Mouse (Mus musculus) ES-Bruce4 (cell line): Measurements from ENCODE around the gene Unc5c. TPM values are rescaled to one million over a fixed set of nuclear protein-coding genes. Genes with fewer than 3 reads are reported as not detected.

Source experiments
- H3K27ac ChIP-seq: 2 replicates; pipeline ENCODE4 v1.5.1; 2012; ENCODE audit warnings: low read length, inconsistent platforms; ENCODE audit not compliant: insufficient read depth
- H3K27me3 ChIP-seq: 2 replicates; pipeline ENCODE4 v1.6.1; 2012; ENCODE audit warnings: mild to moderate bottlenecking, low read length, inconsistent platforms; ENCODE audit not compliant: control insufficient read depth, poor library complexity, insufficient read depth, severe bottlenecking
- H3K36me3 ChIP-seq: 2 replicates; pipeline ENCODE4 v1.6.1; 2012; ENCODE audit warnings: inconsistent platforms, mild to moderate bottlenecking, low read length, moderate library complexity; ENCODE audit not compliant: control insufficient read depth, poor library complexity, insufficient read depth, severe bottlenecking
- H3K4me1 ChIP-seq: one replicate; pipeline ENCODE4 v1.8.1; 2011; ENCODE audit warnings: low read length; ENCODE audit not compliant: control insufficient read depth, insufficient read depth
- H3K4me3 ChIP-seq: 2 replicates; pipeline ENCODE4 v1.5.1; 2011; ENCODE audit warnings: low read depth, mild to moderate bottlenecking, low read length
- H3K9ac ChIP-seq: 2 replicates; pipeline ENCODE4 v1.6.1; 2012; ENCODE audit warnings: low read depth, mild to moderate bottlenecking, inconsistent platforms; ENCODE audit not compliant: poor library complexity, severe bottlenecking
- H3K9me3 ChIP-seq: replicated peaks from 2 replicates; pipeline ENCODE4 v1.6.1; 2012; ENCODE audit warnings: mild to moderate bottlenecking, low read length, inconsistent platforms; ENCODE audit not compliant: control insufficient read depth, poor library complexity, insufficient read depth, severe bottlenecking
- CTCF ChIP-seq: IDR thresholded peaks from one replicate; pipeline ENCODE4 v1.8.1; 2011; ENCODE audit warnings: low read depth, low read length
- EP300 ChIP-seq: IDR thresholded peaks from 2 replicates; pipeline ENCODE4 v1.6.1; 2011; ENCODE audit warnings: low read depth, low read length; ENCODE audit not compliant: insufficient read depth
- POLR2A ChIP-seq: IDR thresholded peaks from one replicate; pipeline ENCODE4 v1.8.1; 2011; ENCODE audit warnings: low read length; ENCODE audit not compliant: insufficient read depth
- polyA plus RNA-seq: library from polyadenylated mRNA; stranded (reverse); fragments of >200 nt; gene quantifications from 2 replicates; pipeline ENCODE4 v1.2.4, GENCODE M21; 2011; ENCODE audit warnings: low read depth; ENCODE audit not compliant: missing spikeins, insufficient read depth, insufficient read length

Unc5c gene
- polyA plus RNA-seq, 1 experiment = 1.0 TPM

GRCm38 (mm10) chr3:141469338-141469737 lies 4.3 kb downstream of the Unc5c start:
- H3K27me3 ChIP-seq = peaks cover 5% of the 10 kb centered on the region
- TF ChIP-seq CTCF (no peak), POLR2A (no peak), EP300 (no peak)
- H3K4me1 ChIP-seq = no peaks in the 10 kb centered on the region

GRCm38 (mm10) chr3:141473205-141473604 lies 8.2 kb downstream of the Unc5c start:
- H3K4me3 ChIP-seq = no peak overlapping the region
- H3K9ac ChIP-seq = no peak overlapping the region
- H3K27me3 ChIP-seq = 0 out of 2 replicates have a peak, but pooled peaks cover under 1% of the 10 kb centered on the region
- no peak overlapping the region for H3K27ac ChIP-seq
- TF ChIP-seq EP300 (no peak), POLR2A (no peak), CTCF (no peak)
- no peaks in the 10 kb centered on the region for H3K9me3 ChIP-seq
- H3K4me1 ChIP-seq = no peaks in the 10 kb centered on the region
- no peaks in the 10 kb centered on the region for H3K36me3 ChIP-seq

More at GRCm38 (mm10) chr3:141469338-141469737, 4.3 kb downstream of the Unc5c start:
- no peak overlapping the region for H3K9ac ChIP-seq
- H3K4me3 ChIP-seq = no peak overlapping the region
- no peaks in the 10 kb centered on the region for H3K9me3 ChIP-seq
- no peaks in the 10 kb centered on the region for H3K36me3 ChIP-seq
- no peak overlapping the region for H3K27ac ChIP-seq

GRCm38 (mm10) chr3:141475389-141475788 lies 10.4 kb downstream of the Unc5c start:
- Histone ChIP-seq H3K27me3 (no peaks in the 10 kb centered on the region), H3K36me3 (no peaks in the 10 kb centered on the region), H3K27ac (no peak overlapping the region), H3K9me3 (no peaks in the 10 kb centered on the region), H3K4me1 (no peaks in the 10 kb centered on the region), H3K9ac (no peak overlapping the region), H3K4me3 (no peak overlapping the region)
- TF ChIP-seq POLR2A (no peak), CTCF (no peak), EP300 (no peak)

- H3K36me3 ChIP-seq = no peaks in the 10 kb centered on the region
- H3K9me3 ChIP-seq = no peaks in the 10 kb centered on the region
- H3K4me1 ChIP-seq = no peaks in the 10 kb centered on the region
- H3K9ac ChIP-seq = no peak overlapping the region
- H3K4me3 ChIP-seq = no peak overlapping the region
- no peaks in the 10 kb centered on the region for H3K27me3 ChIP-seq
- H3K27ac ChIP-seq = no peak overlapping the region
- no peak for TF ChIP-seq EP300
- TF ChIP-seq POLR2A = no peak
- no peak for TF ChIP-seq CTCF
Measured at GRCm38 (mm10) chr3:141475919-141476318, 10.9 kb downstream of the Unc5c start.

- TF ChIP-seq EP300 (no peak), CTCF (no peak), POLR2A (no peak)
- Histone ChIP-seq H3K27me3 (no peaks in the 10 kb centered on the region), H3K4me3 (no peak overlapping the region), H3K9me3 (no peaks in the 10 kb centered on the region), H3K27ac (no peak overlapping the region), H3K9ac (no peak overlapping the region), H3K36me3 (no peaks in the 10 kb centered on the region), H3K4me1 (no peaks in the 10 kb centered on the region)
Measured at GRCm38 (mm10) chr3:141476670-141477069, 11.7 kb downstream of the Unc5c start.

- no peaks in the 10 kb centered on the region for H3K4me1 ChIP-seq
- no peaks in the 10 kb centered on the region for H3K9me3 ChIP-seq
- no peak overlapping the region for H3K27ac ChIP-seq
- no peaks in the 10 kb centered on the region for H3K27me3 ChIP-seq
- no peaks in the 10 kb centered on the region for H3K36me3 ChIP-seq
- TF ChIP-seq CTCF (no peak), EP300 (no peak), POLR2A (no peak)
- H3K9ac ChIP-seq = no peak overlapping the region
- no peak overlapping the region for H3K4me3 ChIP-seq
Measured at GRCm38 (mm10) chr3:141482465-141482864, 17.4 kb downstream of the Unc5c start.
